Mouse (Mus musculus) ES-E14 (cell line): ENCODE measurements around the gene Hcrt. TPM values are rescaled to one million over a fixed set of nuclear protein-coding genes. Genes with fewer than 3 reads are reported as not detected.

Experiments used
- DNase-seq: peaks from one replicate; pipeline ENCODE4 v3.0.0-alpha.2; 2013; ENCODE audit warnings: low read depth, low spot score
- H3K27ac ChIP-seq: 2 replicates; pipeline ENCODE4 v1.5.1; 2012; ENCODE audit warnings: low read depth, mild to moderate bottlenecking, low read length, moderate library complexity, mixed read lengths; ENCODE audit not compliant: poor library complexity, insufficient read depth, severe bottlenecking
- H3K36me3 ChIP-seq: 2 replicates; pipeline ENCODE4 v1.6.1; 2012; ENCODE audit warnings: mild to moderate bottlenecking, low read length, moderate library complexity, mixed read lengths; ENCODE audit not compliant: control insufficient read depth, poor library complexity, insufficient read depth, severe bottlenecking
- H3K4me1 ChIP-seq, 2 experiments: fragments of 150-350 bp in 1 of 2; sonication (generic) in 1 of 2; 2 replicates each; pipeline ENCODE4 v1.6.1; 2012; ENCODE audit warnings: low read length in 2 of 2, mild to moderate bottlenecking in 1 of 2, mixed read lengths in 1 of 2; ENCODE audit not compliant: control insufficient read depth in 2 of 2, insufficient read depth in 2 of 2, poor library complexity in 1 of 2
- H3K4me3 ChIP-seq, 2 experiments: fragments of 150-350 bp in 1 of 2; sonication (generic) in 1 of 2; 2 replicates each; pipeline ENCODE4 v1.5.1; 2012; ENCODE audit warnings: low read length in 2 of 2, low read depth in 1 of 2, mild to moderate bottlenecking in 1 of 2, mixed read lengths in 1 of 2; ENCODE audit not compliant: insufficient read depth in 1 of 2, poor library complexity in 1 of 2, severe bottlenecking in 1 of 2
- H3K9ac ChIP-seq: 2 replicates; pipeline ENCODE4 v1.6.1; 2012; ENCODE audit warnings: low read depth, mild to moderate bottlenecking, low read length, mixed read lengths; ENCODE audit not compliant: poor library complexity, insufficient read depth, severe bottlenecking
- H3K9me3 ChIP-seq: fragments of 150-350 bp; sonication (generic); 2 replicates; pipeline ENCODE4 v1.6.1; 2012; ENCODE audit warnings: low read depth, mild to moderate bottlenecking, low read length; ENCODE audit not compliant: control insufficient read depth, insufficient read depth
- CHD2 ChIP-seq: IDR thresholded peaks from 2 replicates; pipeline ENCODE4 v1.6.1; 2014; ENCODE audit warnings: mild to moderate bottlenecking, low read depth, low read length, inconsistent platforms
- HCFC1 ChIP-seq: IDR thresholded peaks from 2 replicates; pipeline ENCODE4 v1.6.1; 2012; ENCODE audit warnings: low read length, inconsistent platforms, borderline replicate concordance; ENCODE audit not compliant: insufficient read depth
- MAFK ChIP-seq: IDR thresholded peaks from 2 replicates; pipeline ENCODE4 v1.6.1; 2014; ENCODE audit warnings: mild to moderate bottlenecking, low read depth, low read length, inconsistent platforms; ENCODE audit not compliant: insufficient read depth
- ZC3H11A ChIP-seq: IDR thresholded peaks from 2 replicates; pipeline ENCODE4 v1.6.1; 2012; ENCODE audit warnings: low read depth, mild to moderate bottlenecking, inconsistent platforms, low read length, borderline replicate concordance
- ZNF384 ChIP-seq: IDR thresholded peaks from 2 replicates; pipeline ENCODE4 v1.6.1; 2012; ENCODE audit warnings: low read depth, low read length, inconsistent platforms
- in situ Hi-C, 2 experiments: fragments of 600-800 bp; cut with MboI; formaldehyde crosslinking; loops; one replicate each; pipeline ENCODE4 v1.15.1; 2025; ENCODE audit warnings: low sequenced_read_pairs in 2 of 2, inconsistent platforms in 1 of 2; ENCODE audit not compliant: unreplicated experiment in 2 of 2
- total RNA-seq: library from RNA; depleted of rRNA; stranded (reverse); fragments of 300-350 nt; gene quantifications from 2 replicates; pipeline ENCODE4 v1.2.3, GENCODE M21; 2012

Hcrt gene
- total RNA-seq, 1 experiment: not detected

- Histone ChIP-seq H3K9me3 (no peaks in the 10 kb centered on the region), H3K4me3 (peak overlapping the region; percentile 32 to 57), H3K4me1 (peaks cover 4 to 19% of the 10 kb centered on the region in 2 experiments; a peak in 3 of 4 replicates), H3K36me3 (no peaks in the 10 kb centered on the region), H3K27ac (no peak overlapping the region), H3K9ac (no peak overlapping the region; the same call in 1 of the 2 replicates)
- TF ChIP-seq HCFC1 (no peak), ZC3H11A (no peak), MAFK (no peak), CHD2 (no peak), ZNF384 (no peak)
- in situ Hi-C loops: no loop called here
- no peak for DNase-seq
These were observed 19.8 kb upstream of the Hcrt start for GRCm38 (mm10) chr11:100782568-100782967.

DNA sequence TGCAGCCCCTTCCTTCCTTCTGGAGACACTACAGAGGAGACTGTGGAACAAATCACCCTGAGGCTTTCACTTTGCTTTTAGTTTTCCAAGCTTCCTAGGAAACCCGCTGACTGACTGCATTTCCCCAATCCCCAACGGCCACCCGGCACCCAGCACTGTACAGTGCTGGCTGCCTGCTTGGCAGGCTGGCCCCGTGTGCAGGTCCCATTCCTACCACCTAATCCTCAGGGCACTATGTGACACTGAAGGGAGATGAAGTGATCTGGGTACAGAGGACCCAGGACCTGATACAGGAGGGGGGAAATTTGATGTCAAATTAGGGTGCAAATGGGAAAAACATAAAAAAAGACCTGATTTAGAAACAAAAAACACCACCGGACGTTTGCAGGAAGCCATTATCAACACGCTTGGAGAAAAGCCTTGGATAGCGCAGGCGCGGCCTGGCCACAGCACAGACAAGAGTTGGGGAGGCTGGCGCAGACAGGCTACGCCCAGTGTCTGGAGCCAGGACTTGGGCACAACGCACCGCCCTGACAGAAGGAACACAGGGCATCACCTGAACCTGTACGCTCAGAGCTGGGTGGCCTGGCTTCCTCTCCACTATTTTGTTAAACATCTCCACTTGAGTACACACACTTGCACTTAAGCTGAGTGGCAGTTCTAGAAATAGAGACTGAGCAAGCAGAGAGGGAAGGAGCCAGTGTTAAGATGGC lies 19.2 kb upstream of the Hcrt start:
- Histone ChIP-seq H3K36me3 (no peaks in the 10 kb centered on the region), H3K4me3 (peak overlapping the region; percentile 32 to 57), H3K9me3 (no peaks in the 10 kb centered on the region), H3K27ac (no peak overlapping the region), H3K9ac (peak overlapping the region; percentile 60), H3K4me1 (peaks cover 4 to 19% of the 10 kb centered on the region in 2 experiments; a peak in 3 of 4 replicates)
- TF ChIP-seq HCFC1: no peak
- no peak for TF ChIP-seq ZC3H11A
- no peak for TF ChIP-seq ZNF384
- DNase-seq: no peak
- in situ Hi-C loops: no loop called here

DNA sequence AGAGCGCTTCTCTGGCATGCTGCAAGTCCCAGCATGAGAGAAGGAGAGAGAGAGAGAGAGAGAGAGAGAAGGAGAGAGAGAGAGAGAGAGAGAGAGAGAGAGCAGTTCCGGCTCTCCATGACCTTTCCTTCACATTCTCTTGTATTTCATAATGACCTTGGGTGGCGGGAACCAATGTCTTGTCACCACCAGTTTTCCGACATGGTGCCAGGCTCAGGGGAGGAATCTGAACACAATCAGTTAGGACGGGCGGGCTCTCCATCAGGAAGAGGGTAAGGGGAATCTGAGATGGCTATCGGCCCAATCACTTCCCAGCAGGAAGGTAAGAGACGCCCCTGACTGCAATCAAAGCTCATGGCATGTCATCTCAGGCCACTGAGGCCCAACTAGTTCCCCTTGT lies 17.5 kb upstream of the Hcrt start:
- no peaks in the 10 kb centered on the region for H3K9me3 ChIP-seq
- no peak overlapping the region for H3K27ac ChIP-seq
- no peak overlapping the region for H3K9ac ChIP-seq
- in situ Hi-C loops: no loop called here
- H3K4me1 ChIP-seq: peaks cover 4 to 19% of the 10 kb centered on the region in 2 experiments; a peak in 3 of 4 replicates
- no peak overlapping the region for H3K4me3 ChIP-seq
- TF ChIP-seq HCFC1 (no peak), MAFK (no peak), ZC3H11A (no peak), CHD2 (no peak), ZNF384 (no peak)
- H3K36me3 ChIP-seq: no peaks in the 10 kb centered on the region
- no peak for DNase-seq

GRCm38 (mm10) chr11:100778069-100778468 lies 15.3 kb upstream of the Hcrt start:
- H3K9ac ChIP-seq: no peak overlapping the region
- no peak for DNase-seq
- TF ChIP-seq MAFK (no peak), CHD2 (no peak), HCFC1 (no peak), ZNF384 (no peak), ZC3H11A (no peak)
- no peak overlapping the region for H3K27ac ChIP-seq
- no peak overlapping the region for H3K4me3 ChIP-seq
- peaks cover 4 to 13% of the 10 kb centered on the region in 2 experiments; a peak in 3 of 4 replicates for H3K4me1 ChIP-seq
- in situ Hi-C loops: no loop called here
- no peaks in the 10 kb centered on the region for H3K36me3 ChIP-seq
- H3K9me3 ChIP-seq: no peaks in the 10 kb centered on the region

GRCm38 (mm10) chr11:100775921-100776320 lies 13.2 kb upstream of the Hcrt start:
- Histone ChIP-seq H3K4me3 (no peak overlapping the region), H3K4me1 (no peaks in the 10 kb centered on the region; a peak in 1 of 4 replicates), H3K9ac (no peak overlapping the region), H3K27ac (no peak overlapping the region), H3K36me3 (no peaks in the 10 kb centered on the region), H3K9me3 (no peaks in the 10 kb centered on the region)
- no peak for DNase-seq
- TF ChIP-seq ZC3H11A: no peak
- no peak for TF ChIP-seq ZNF384
- no peak for TF ChIP-seq MAFK
- no peak for TF ChIP-seq CHD2
- no peak for TF ChIP-seq HCFC1
- in situ Hi-C loops: no loop called here
